10 mouse cellular contexts compared by ENCODE assay signal in the genomic region with DNA sequence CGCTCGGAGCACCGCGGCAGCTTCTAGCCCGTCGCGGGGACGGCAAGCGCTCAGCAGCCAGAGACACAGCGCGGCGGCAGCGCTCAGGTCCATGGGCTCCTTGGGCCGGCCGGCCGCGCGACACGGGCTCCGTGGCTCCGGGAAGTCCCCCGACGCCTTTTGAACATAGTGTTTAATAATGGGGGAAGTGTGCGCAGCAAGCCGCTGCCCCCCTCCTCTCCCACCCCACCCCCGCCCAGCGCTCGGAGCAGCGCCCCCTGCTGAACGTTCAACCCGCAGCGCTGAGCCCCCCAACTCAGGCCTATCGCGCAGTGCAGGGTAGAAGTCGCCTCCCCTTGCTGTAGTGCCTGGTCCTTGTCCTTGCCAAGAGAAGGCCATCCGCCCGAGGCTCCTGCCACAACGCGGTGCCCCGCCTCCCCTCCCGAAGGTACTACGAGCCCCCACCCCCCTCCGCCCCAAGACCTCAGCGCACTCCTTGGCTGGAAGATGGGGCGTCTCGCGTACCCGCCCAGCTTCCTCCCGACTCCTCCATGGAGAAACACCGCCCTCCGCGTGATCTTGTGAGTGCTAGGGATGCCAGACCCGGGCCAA. TPM values are rescaled to one million over a fixed set of nuclear protein-coding genes. Genes with fewer than 3 reads are reported as not detected.
DNase-seq lines count a peak whose midpoint lies in the region; ATAC-seq and TF ChIP-seq lines count a peak whose summit lies in the region.
"Had no signal": no experiment of that assay in that cellular context is flagged by ENCODE, and none has a peak within 500 bp of the region (broad histone marks: within the 10 kb centered on the region; RNA-seq: fewer than 3 reads in every experiment).

Gdf7 (minus strand) TSS at position 114 of the 591 bp plus-strand sequence.

- H3K4me3 ChIP-seq in heart, embryonic 13.5 days: peak within 1 kb of the TSS; percentile 61
- H3K4me3 ChIP-seq in hindbrain, embryonic 12.5 days: peak within 1 kb of the TSS; percentile 45
- peak within 1 kb of the TSS; percentile 47 for H3K4me3 ChIP-seq in midbrain, embryonic 13.5 days (replicated peaks)

- no peak within 1 kb of the TSS for H3K27ac ChIP-seq in heart, embryonic 13.5 days (replicated peaks)
- no peak within 1 kb of the TSS for H3K27ac ChIP-seq in hindbrain, embryonic 12.5 days
- H3K27ac ChIP-seq in midbrain, embryonic 13.5 days: no peak within 1 kb of the TSS

- no peak for TF ChIP-seq POLR2A in brain, embryonic 14.5 days (IDR thresholded peaks at IDR 0.05; ENCODE audit: borderline replicate concordance, extremely low read depth, insufficient read depth, insufficient read length, poor library complexity, severe bottlenecking)

- H3K36me3 ChIP-seq in heart, embryonic 13.5 days: no peaks in the 10 kb centered on the region
- no peaks in the 10 kb centered on the region for H3K36me3 ChIP-seq in hindbrain, embryonic 12.5 days
- H3K36me3 ChIP-seq in midbrain, embryonic 13.5 days: no peaks in the 10 kb centered on the region

- no peak for ATAC-seq in heart, embryonic 13.5 days (ENCODE audit: extremely low read depth, insufficient number of reproducible peaks, low FRiP score, low TSS enrichment)
- ATAC-seq in hindbrain, embryonic 12.5 days (ENCODE audit: low FRiP score): peak; percentile 43
- ATAC-seq in midbrain, embryonic 13.5 days: peak; percentile 62

- peaks cover 37% of the 10 kb centered on the region for H3K4me1 ChIP-seq in heart, embryonic 13.5 days
- peaks cover 33% of the 10 kb centered on the region for H3K4me1 ChIP-seq in hindbrain, embryonic 12.5 days
- peaks cover 35% of the 10 kb centered on the region for H3K4me1 ChIP-seq in midbrain, embryonic 13.5 days (replicated peaks)

- under 1% methylated on average over 52 of the region's 53 CpGs for WGBS in heart, embryonic 13.5 days
- 1% methylated on average over 48 of the region's 53 CpGs for WGBS in hindbrain, embryonic 12.5 days
- WGBS in midbrain, embryonic 13.5 days: under 1% methylated on average over 46 of the region's 53 CpGs

- H3K27me3 ChIP-seq in heart, embryonic 13.5 days (replicated peaks): peaks cover 96% of the 10 kb centered on the region
- H3K27me3 ChIP-seq in hindbrain, embryonic 12.5 days: peaks cover 94% of the 10 kb centered on the region
- H3K27me3 ChIP-seq in midbrain, embryonic 13.5 days: peaks cover 93% of the 10 kb centered on the region
- H3K27me3 ChIP-seq: CH12.LX had no signal

- H3K9ac ChIP-seq in heart, embryonic 13.5 days: peak within 1 kb of the TSS; percentile 77
- H3K9ac ChIP-seq in hindbrain, embryonic 12.5 days: peak within 1 kb of the TSS; percentile 55
- peak within 1 kb of the TSS; percentile 57 for H3K9ac ChIP-seq in midbrain, embryonic 13.5 days (replicated peaks)

- no peaks in the 10 kb centered on the region for H3K9me3 ChIP-seq in heart, embryonic 13.5 days
- H3K9me3 ChIP-seq in hindbrain, embryonic 12.5 days (replicated peaks): no peaks in the 10 kb centered on the region
- H3K9me3 ChIP-seq in midbrain, embryonic 13.5 days: no peaks in the 10 kb centered on the region

- no peak for DNase-seq in heart, adult 8-10 months (ENCODE audit: low spot score)
- DNase-seq in brain, embryonic 14.5 days (ENCODE audit: low read depth): peak; percentile 29
- no peak for DNase-seq in testis, postnatal 14 days (ENCODE audit: low spot score)
- DNase-seq in layer of hippocampus, adult 8-10 months (ENCODE audit: low spot score in 2 of 2): no peak
- no peak for DNase-seq in yolk sac, embryonic 10.5 days (ENCODE audit: low spot score)
- DNase-seq: thymus, postnatal 14 days had no signal

- peak within 1 kb of the TSS; percentile 89 for H3K4me2 ChIP-seq in heart, embryonic 13.5 days
- H3K4me2 ChIP-seq in hindbrain, embryonic 12.5 days (replicated peaks): peak within 1 kb of the TSS; percentile 78
- H3K4me2 ChIP-seq in midbrain, embryonic 13.5 days (replicated peaks): peak within 1 kb of the TSS; percentile 73

- peak; percentile 20; the same call in 1 of the 2 replicates for TF ChIP-seq CTCF in brain, embryonic 14.5 days (IDR thresholded peaks at IDR 0.05; ENCODE audit: borderline replicate concordance, extremely low read depth, insufficient read depth, insufficient read length)

RNA-seq across cellular contexts. Expression of gene Gdf7, which starts in this region (rescaled TPM):
- not detected in 2 replicates for polyA plus RNA-seq in heart, embryonic 13.5 days (2015; fragmentation: Nextera tagmentation; extraction: Ambion mirVana)
- under 1 TPM; 0.37 to 0.78 (median 0.38) TPM for total RNA-seq in heart, adult 8-10 months (2022)
- polyA plus RNA-seq in brain, embryonic 14.5 days (2012; rRNA removed): 0.45 and 0.98 TPM in 2 replicates
- 1.9 and 2.3 TPM in 2 replicates for polyA plus RNA-seq in hindbrain, embryonic 12.5 days (2016; fragmentation: Nextera tagmentation; extraction: Ambion mirVana)
- polyA plus RNA-seq in midbrain, embryonic 13.5 days (2015; fragmentation: Nextera tagmentation; extraction: Ambion mirVana): 0.43 and 0.58 TPM in 2 replicates
- total RNA-seq in layer of hippocampus, adult 8-10 months (2022): under 1 TPM; 0.31 to 0.90 (median 0.69) TPM
- total RNA-seq: CH12.LX had no signal

Comparison
In these comparisons a context has a peak if more than half of its experiments do, and no peak if none do; other contexts are left out.
1. Peak in DNase-seq in brain, embryonic 14.5 days; RNA of the gene not detected or under 1 TPM.
2. Peak in ATAC-seq, H3K4me3 ChIP-seq, H3K9ac ChIP-seq and H3K4me2 ChIP-seq in midbrain, embryonic 13.5 days; RNA of the gene not detected or under 1 TPM.